Mouse (Mus musculus) embryonic facial prominence, embryonic 14.5 days (tissue): ENCODE results near the gene Rnf17. TPM values are rescaled to one million over a fixed set of nuclear protein-coding genes. Genes with fewer than 3 reads are reported as not detected.
A peak's percentile ranks its signal among the peaks of the same experiment; 100 is the strongest.

Source experiments
- ATAC-seq: fragments of 200-750 bp; cut with Nextera tagmentation; 2 replicates; pipeline ENCODE4 v1.8.0; 2017; ENCODE audit warnings: low read depth, moderate number of reproducible peaks, moderate TSS enrichment
- DNase-seq: peaks from one replicate; pipeline ENCODE4 v3.0.0-alpha.2; 2015; ENCODE audit warnings: low spot score
- H3K27ac ChIP-seq: fragments of 300-500 bp; sonication (generic); replicated peaks from 2 replicates; pipeline ENCODE4 v1.5.1; 2014; ENCODE audit warnings: low read depth, mild to moderate bottlenecking, low read length, moderate library complexity
- H3K27me3 ChIP-seq: fragments of 300-500 bp; sonication (generic); replicated peaks from 2 replicates; pipeline ENCODE4 v1.6.1; 2014; ENCODE audit warnings: low read length; ENCODE audit not compliant: control insufficient read depth, insufficient read depth
- H3K36me3 ChIP-seq: fragments of 300-500 bp; sonication (generic); 2 replicates; pipeline ENCODE4 v1.6.1; 2014; ENCODE audit warnings: low read length, mixed read lengths; ENCODE audit not compliant: control insufficient read depth, insufficient read depth
- H3K4me1 ChIP-seq: fragments of 300-500 bp; sonication (generic); 2 replicates; pipeline ENCODE4 v1.6.1; 2014; ENCODE audit warnings: antibody characterized with exemption, low read length; ENCODE audit not compliant: control insufficient read depth, insufficient read depth
- H3K4me2 ChIP-seq: fragments of 300-500 bp; sonication (generic); 2 replicates; pipeline ENCODE4 v1.6.1; 2014; ENCODE audit warnings: low read depth, mild to moderate bottlenecking, low read length, moderate library complexity, mixed read lengths
- H3K4me3 ChIP-seq: fragments of 300-500 bp; sonication (generic); 2 replicates; pipeline ENCODE4 v1.5.1; 2014; ENCODE audit warnings: low read depth, mild to moderate bottlenecking, low read length
- H3K9ac ChIP-seq: fragments of 300-500 bp; sonication (generic); 2 replicates; pipeline ENCODE4 v1.6.1; 2014; ENCODE audit warnings: low read depth, mild to moderate bottlenecking, low read length, moderate library complexity, mixed read lengths
- H3K9me3 ChIP-seq: fragments of 300-500 bp; sonication (generic); 2 replicates; pipeline ENCODE4 v1.6.1; 2016; ENCODE audit warnings: low read length; ENCODE audit not compliant: control insufficient read depth
- WGBS: fragments of 180-500 bp; shearing (Covaris S2); extraction: QIAGEN DNeasy Blood & Tissue Kit; methylation state at CpG from one replicate; pipeline ENCODE4 v1.1.7; 2014; 5-methylcytosine and 5-hydroxymethylcytosine counted together
- polyA plus RNA-seq: library from polyadenylated mRNA; unstranded; fragments of >200 nt; fragmentation: Nextera tagmentation; extraction: Ambion mirVana; gene quantifications from 2 replicates; pipeline ENCODE4 v1.2.1, GENCODE M21; 2014

Gene Rnf17
- polyA plus RNA-seq, 1 experiment from 2014 or later = 1.5 TPM

- ATAC-seq (no peak), DNase-seq (peak; percentile 47)
- Histone ChIP-seq H3K27me3 (peaks cover 55% of the 10 kb centered on the region), H3K9me3 (no peaks in the 10 kb centered on the region), H3K27ac (no peak overlapping the region), H3K36me3 (no peaks in the 10 kb centered on the region), H3K4me1 (peaks cover 18% of the 10 kb centered on the region), H3K4me2 (0 out of 2 replicates have a peak overlapping the region, but pooled peaks have one; percentile 23), H3K9ac (no peak overlapping the region), H3K4me3 (no peak overlapping the region)
- WGBS = 20% methylated on average over 15 of the region's 15 CpGs
These were observed 35.7 kb upstream of the Rnf17 start for GRCm38 (mm10) chr14:56366712-56367111.

GRCm38 (mm10) chr14:56368834-56369233, 33.5 kb upstream of the Rnf17 start:
- no peak for DNase-seq

GRCm38 (mm10) chr14:56375731-56376130, 26.6 kb upstream of the Rnf17 start:
- WGBS = 2% methylated on average over 6 of the region's 6 CpGs
- DNase-seq = peak; percentile 93
- Histone ChIP-seq H3K4me2 (no peak overlapping the region), H3K27me3 (no peaks in the 10 kb centered on the region), H3K9ac (no peak overlapping the region), H3K9me3 (no peaks in the 10 kb centered on the region), H3K27ac (no peak overlapping the region), H3K4me3 (no peak overlapping the region), H3K4me1 (no peaks in the 10 kb centered on the region), H3K36me3 (no peaks in the 10 kb centered on the region)
- peak; percentile 85 for ATAC-seq

More at GRCm38 (mm10) chr14:56368834-56369233, 33.5 kb upstream of the Rnf17 start:
- H3K4me1 ChIP-seq = peaks cover 18% of the 10 kb centered on the region
- H3K9me3 ChIP-seq = no peaks in the 10 kb centered on the region
- H3K27me3 ChIP-seq = peaks cover 45% of the 10 kb centered on the region
- H3K9ac ChIP-seq = no peak overlapping the region
- no peak for ATAC-seq
- H3K4me3 ChIP-seq = no peak overlapping the region
- H3K4me2 ChIP-seq = no peak overlapping the region
- no peak overlapping the region for H3K27ac ChIP-seq
- no peaks in the 10 kb centered on the region for H3K36me3 ChIP-seq
- WGBS = 55% methylated on average over 3 of the region's 3 CpGs

- H3K36me3 ChIP-seq = no peaks in the 10 kb centered on the region
- H3K4me1 ChIP-seq = no peaks in the 10 kb centered on the region
- no peak overlapping the region for H3K4me3 ChIP-seq
- ATAC-seq = no peak
- no peaks in the 10 kb centered on the region for H3K27me3 ChIP-seq
- DNase-seq = no peak
- H3K4me2 ChIP-seq = no peak overlapping the region
- no peaks in the 10 kb centered on the region for H3K9me3 ChIP-seq
- no peak overlapping the region for H3K9ac ChIP-seq
- no peak overlapping the region for H3K27ac ChIP-seq
These were observed 24.6 kb upstream of the Rnf17 start for GRCm38 (mm10) chr14:56377745-56378144.

GRCm38 (mm10) chr14:56379336-56379735, 23.0 kb upstream of the Rnf17 start:
- no peak for DNase-seq

GRCm38 (mm10) chr14:56382366-56382765, 20.0 kb upstream of the Rnf17 start:
- H3K36me3 ChIP-seq = no peaks in the 10 kb centered on the region
- no peak overlapping the region for H3K9ac ChIP-seq
- WGBS = 86% methylated on average over 4 of the region's 4 CpGs
- H3K4me3 ChIP-seq = no peak overlapping the region
- DNase-seq = no peak
- no peak overlapping the region for H3K4me2 ChIP-seq
- H3K27ac ChIP-seq = no peak overlapping the region
- H3K27me3 ChIP-seq = no peaks in the 10 kb centered on the region
- H3K9me3 ChIP-seq = no peaks in the 10 kb centered on the region
- no peak for ATAC-seq
- H3K4me1 ChIP-seq = no peaks in the 10 kb centered on the region

More at GRCm38 (mm10) chr14:56379336-56379735, 23.0 kb upstream of the Rnf17 start:
- Histone ChIP-seq H3K36me3 (no peaks in the 10 kb centered on the region), H3K4me1 (no peaks in the 10 kb centered on the region), H3K27ac (no peak overlapping the region), H3K9me3 (no peaks in the 10 kb centered on the region), H3K9ac (no peak overlapping the region), H3K4me3 (no peak overlapping the region), H3K27me3 (no peaks in the 10 kb centered on the region), H3K4me2 (no peak overlapping the region)
- 61% methylated on average over 9 of the region's 9 CpGs for WGBS
- no peak for ATAC-seq

GRCm38 (mm10) chr14:56390247-56390646, 12.1 kb upstream of the Rnf17 start:
- peak; percentile 65; the same call in 1 of the 2 replicates for ATAC-seq
- peak; percentile 50 for DNase-seq
- H3K4me2 ChIP-seq = no peak overlapping the region
- no peak overlapping the region for H3K9ac ChIP-seq
- no peak overlapping the region for H3K4me3 ChIP-seq
- no peaks in the 10 kb centered on the region for H3K36me3 ChIP-seq
- no peaks in the 10 kb centered on the region for H3K9me3 ChIP-seq
- WGBS = 66% methylated on average over 3 of the region's 3 CpGs
- H3K27ac ChIP-seq = no peak overlapping the region
- no peaks in the 10 kb centered on the region for H3K4me1 ChIP-seq
- H3K27me3 ChIP-seq = no peaks in the 10 kb centered on the region

- H3K4me1 ChIP-seq = no peaks in the 10 kb centered on the region
- no peak overlapping the region for H3K27ac ChIP-seq
- H3K9me3 ChIP-seq = no peaks in the 10 kb centered on the region
- H3K9ac ChIP-seq = no peak overlapping the region
- H3K27me3 ChIP-seq = no peaks in the 10 kb centered on the region
- 22% methylated on average over 2 of the region's 2 CpGs for WGBS
- no peaks in the 10 kb centered on the region for H3K36me3 ChIP-seq
- ATAC-seq (no peak), DNase-seq (no peak)
- H3K4me3 ChIP-seq = no peak overlapping the region
- no peak overlapping the region for H3K4me2 ChIP-seq
These were observed 8.6 kb upstream of the Rnf17 start for GRCm38 (mm10) chr14:56393704-56394312.

- Histone ChIP-seq H3K9ac (no peak overlapping the region), H3K27ac (no peak overlapping the region), H3K4me1 (no peaks in the 10 kb centered on the region), H3K36me3 (no peaks in the 10 kb centered on the region), H3K4me2 (no peak overlapping the region), H3K9me3 (no peaks in the 10 kb centered on the region), H3K27me3 (no peaks in the 10 kb centered on the region), H3K4me3 (no peak overlapping the region)
- DNase-seq (peak; percentile 24), ATAC-seq (no peak)
These were observed 4.4 kb upstream of the Rnf17 start for GRCm38 (mm10) chr14:56398001-56398400.
